Mouse (Mus musculus) stomach, postnatal 0 days (tissue): ENCODE data around the gene Sppl3. TPM values are rescaled to one million over a fixed set of nuclear protein-coding genes. Genes with fewer than 3 reads are reported as not detected.
A peak's percentile ranks its signal among the peaks of the same experiment; 100 is the strongest.

Experiments
- ATAC-seq: fragments of 200-750 bp; cut with Nextera tagmentation; 2 replicates; pipeline ENCODE4 v1.8.0; 2017; ENCODE audit not compliant: low FRiP score, low TSS enrichment
- DNase-seq: peaks from one replicate; pipeline ENCODE4 v3.0.0-alpha.2; 2016; ENCODE audit warnings: low spot score
- H3K27ac ChIP-seq: fragments of 300-500 bp; sonication (generic); replicated peaks from 2 replicates; pipeline ENCODE4 v1.5.1; 2014; ENCODE audit warnings: mild to moderate bottlenecking, control low read depth
- H3K27me3 ChIP-seq: fragments of 300-500 bp; sonication (generic); 2 replicates; pipeline ENCODE4 v1.6.1; 2014; ENCODE audit warnings: low read length; ENCODE audit not compliant: control insufficient read depth, insufficient read depth
- H3K36me3 ChIP-seq: fragments of 300-500 bp; sonication (generic); 2 replicates; pipeline ENCODE4 v1.6.1; 2014; ENCODE audit warnings: low read length, mixed read lengths; ENCODE audit not compliant: control insufficient read depth, insufficient read depth
- H3K4me1 ChIP-seq: fragments of 300-500 bp; sonication (generic); replicated peaks from 2 replicates; pipeline ENCODE4 v1.6.1; 2014; ENCODE audit warnings: antibody characterized with exemption; ENCODE audit not compliant: control insufficient read depth, insufficient read depth
- H3K4me2 ChIP-seq: fragments of 300-500 bp; sonication (generic); replicated peaks from 2 replicates; pipeline ENCODE4 v1.6.1; 2014; ENCODE audit warnings: low read depth, mild to moderate bottlenecking, control low read depth, moderate library complexity
- H3K4me3 ChIP-seq: fragments of 300-500 bp; sonication (generic); 2 replicates; pipeline ENCODE4 v1.5.1; 2014; ENCODE audit warnings: low read depth, low read length, control low read depth
- H3K9ac ChIP-seq: fragments of 300-500 bp; sonication (generic); 2 replicates; pipeline ENCODE4 v1.6.1; 2014; ENCODE audit warnings: mild to moderate bottlenecking, low read length, control low read depth, mixed read lengths
- H3K9me3 ChIP-seq: fragments of 300-500 bp; sonication (generic); 2 replicates; pipeline ENCODE4 v1.6.1; 2016; ENCODE audit warnings: low read length; ENCODE audit not compliant: control insufficient read depth
- CTCF ChIP-seq: IDR thresholded peaks from 2 replicates; pipeline ENCODE4 v1.5.1; 2016; ENCODE audit warnings: antibody characterized with exemption, low read depth, mild to moderate bottlenecking, moderate library complexity
- EP300 ChIP-seq: optimal IDR thresholded peaks from 2 replicates; pipeline ENCODE3; 2016; ENCODE audit warnings: antibody characterized with exemption
- WGBS: fragments of 180-500 bp; shearing (Covaris S2); extraction: QIAGEN DNeasy Blood & Tissue Kit; methylation state at CpG from one replicate; pipeline ENCODE4 v1.1.7; 2014; 5-methylcytosine and 5-hydroxymethylcytosine counted together
- polyA plus RNA-seq: library from polyadenylated mRNA; unstranded; fragments of >200 nt; fragmentation: Nextera tagmentation; extraction: Ambion mirVana; gene quantifications from 2 replicates; pipeline ENCODE4 v1.2.1, GENCODE M21; 2015

The Sppl3 gene
- polyA plus RNA-seq, 1 experiment from 2014 or later: 25.2 TPM

DNA sequence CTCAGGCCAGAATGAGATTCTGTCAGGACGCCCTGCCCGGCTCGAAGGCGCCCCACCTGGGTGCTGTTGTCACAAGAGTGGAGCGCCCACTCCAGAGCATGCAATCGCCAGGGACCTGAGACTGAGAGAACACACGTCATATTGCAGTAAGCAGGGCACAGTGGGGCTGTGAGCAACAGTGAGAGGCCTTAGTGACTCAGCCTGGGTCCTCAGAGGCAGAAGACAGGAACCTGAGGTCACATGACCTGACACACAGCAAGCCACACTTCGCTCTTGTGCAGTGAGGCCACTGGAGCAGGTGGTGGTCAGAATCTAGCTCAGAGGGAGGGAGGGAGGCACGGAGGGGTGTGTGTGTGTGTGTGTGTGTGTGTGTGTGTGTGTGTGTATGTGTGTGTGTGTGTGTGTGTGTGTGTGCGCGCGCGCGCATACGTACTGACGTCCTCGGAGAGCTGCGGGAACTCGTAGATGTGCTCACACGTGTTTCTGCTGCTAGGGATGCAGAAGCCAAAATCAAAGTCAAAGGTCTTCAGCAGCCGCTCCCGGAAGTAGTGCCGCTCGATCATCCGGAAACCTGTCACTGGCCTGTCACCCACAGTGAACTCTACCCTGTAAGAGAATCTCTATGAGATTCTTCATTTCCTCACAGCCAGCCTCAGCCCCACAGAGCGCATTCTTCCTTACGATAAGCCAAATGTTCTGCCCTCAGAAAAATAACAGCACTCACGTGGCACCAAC lies 115.8 kb downstream of the Sppl3 start:
- H3K27ac ChIP-seq: no peak overlapping the region
- H3K9me3 ChIP-seq: no peaks in the 10 kb centered on the region
- H3K4me2 ChIP-seq: no peak overlapping the region
- H3K4me3 ChIP-seq: no peak overlapping the region
- H3K9ac ChIP-seq: no peak overlapping the region
- H3K27me3 ChIP-seq: no peaks in the 10 kb centered on the region
- 86% methylated on average over 28 of the region's 28 CpGs for WGBS
- TF ChIP-seq EP300 (no peak), CTCF (no peak)
- H3K36me3 ChIP-seq: peaks cover 3% of the 10 kb centered on the region; the same call in 1 of the 2 replicates
- 0 out of 2 replicates have a peak, but pooled peaks cover 3% of the 10 kb centered on the region for H3K4me1 ChIP-seq
- DNase-seq (peak; percentile 55), ATAC-seq (peak; percentile 77)

- DNase-seq: no peak
- H3K9me3 ChIP-seq: no peaks in the 10 kb centered on the region
- H3K27ac ChIP-seq: no peak overlapping the region
- TF ChIP-seq CTCF (no peak), EP300 (no peak)
- no peak overlapping the region for H3K4me2 ChIP-seq
- no peak overlapping the region for H3K4me3 ChIP-seq
- no peak overlapping the region for H3K9ac ChIP-seq
- no peak for ATAC-seq
- 0 out of 2 replicates have a peak, but pooled peaks cover 3% of the 10 kb centered on the region for H3K4me1 ChIP-seq
- 92% methylated on average over 22 of the region's 22 CpGs for WGBS
- peaks cover 3% of the 10 kb centered on the region; the same call in 1 of the 2 replicates for H3K36me3 ChIP-seq
- H3K27me3 ChIP-seq: no peaks in the 10 kb centered on the region
Observed at GRCm38 (mm10) chr5:115127421-115128179, 116.7 kb downstream of the Sppl3 start.

- peaks cover 3% of the 10 kb centered on the region; the same call in 1 of the 2 replicates for H3K4me1 ChIP-seq
- TF ChIP-seq EP300 (no peak), CTCF (peak; percentile 19; the same call in 1 of the 2 replicates)
- H3K27ac ChIP-seq: no peak overlapping the region
- no peak overlapping the region for H3K4me3 ChIP-seq
- no peaks in the 10 kb centered on the region for H3K27me3 ChIP-seq
- no peak overlapping the region for H3K4me2 ChIP-seq
- H3K9ac ChIP-seq: no peak overlapping the region
- DNase-seq: no peak
- no peaks in the 10 kb centered on the region for H3K9me3 ChIP-seq
- no peak for ATAC-seq
- 80% methylated on average over 6 of the region's 6 CpGs for whole genome bisulfite sequencing
- H3K36me3 ChIP-seq: peaks cover 3% of the 10 kb centered on the region; the same call in 1 of the 2 replicates
Observed at GRCm38 (mm10) chr5:115129328-115129727, 118.4 kb downstream of the Sppl3 start.

- Histone ChIP-seq H3K9me3 (no peaks in the 10 kb centered on the region), H3K9ac (no peak overlapping the region), H3K27ac (no peak overlapping the region), H3K4me1 (no peaks in the 10 kb centered on the region; the same call in 1 of the 2 replicates), H3K27me3 (no peaks in the 10 kb centered on the region), H3K4me3 (no peak overlapping the region), H3K36me3 (0 out of 2 replicates have a peak, but pooled peaks cover 3% of the 10 kb centered on the region), H3K4me2 (no peak overlapping the region)
- no peak for TF ChIP-seq CTCF
- no peak for TF ChIP-seq EP300
- DNase-seq (no peak), ATAC-seq (no peak)
- WGBS: 91% methylated on average over 8 of the region's 8 CpGs
Observed at GRCm38 (mm10) chr5:115132465-115132864, 121.5 kb downstream of the Sppl3 start.

DNA sequence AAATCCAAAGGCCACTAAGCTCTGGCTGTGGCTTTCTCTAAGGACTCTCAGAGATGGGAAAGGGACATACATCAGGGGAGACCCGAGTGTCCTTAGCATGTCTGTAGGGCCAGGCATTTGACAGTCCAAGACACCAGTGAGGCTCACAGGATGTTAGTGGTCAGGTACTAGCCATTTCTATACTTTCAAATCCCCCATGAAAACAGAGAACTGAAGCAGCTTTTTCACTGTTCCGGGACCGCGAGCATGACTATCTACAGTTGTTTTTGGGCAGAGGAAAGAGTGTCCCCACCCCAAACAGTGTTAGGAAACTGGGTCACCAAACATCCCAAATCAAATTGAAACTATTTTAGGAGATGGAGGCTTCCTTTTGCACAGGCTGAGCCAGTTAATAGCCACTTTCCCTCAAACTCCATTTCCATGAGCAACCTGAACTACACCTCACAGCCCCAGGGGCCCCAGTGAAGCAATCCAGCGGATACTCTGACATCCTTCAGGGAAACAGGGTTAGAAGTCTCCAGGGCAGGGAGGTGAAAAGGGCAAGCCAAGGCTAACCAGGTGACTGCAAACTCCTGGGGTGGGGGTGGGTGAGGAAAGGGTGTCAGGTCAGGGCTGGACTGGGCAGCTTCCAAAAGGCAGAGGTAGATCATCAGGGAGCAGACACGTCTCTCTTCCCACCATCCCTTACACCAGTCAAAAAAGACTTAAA lies 122.6 kb downstream of the Sppl3 start:
- 0 out of 2 replicates have a peak, but pooled peaks cover 3% of the 10 kb centered on the region for H3K36me3 ChIP-seq
- no peaks in the 10 kb centered on the region for H3K9me3 ChIP-seq
- TF ChIP-seq CTCF: no peak
- no peak for TF ChIP-seq EP300
- peak overlapping the region; percentile 99 for H3K4me2 ChIP-seq
- H3K4me3 ChIP-seq: peak overlapping the region; percentile 92
- WGBS: 57% methylated on average over 6 of the region's 6 CpGs
- no peak for ATAC-seq
- no peaks in the 10 kb centered on the region; the same call in 1 of the 2 replicates for H3K4me1 ChIP-seq
- H3K9ac ChIP-seq: no peak overlapping the region
- H3K27me3 ChIP-seq: no peaks in the 10 kb centered on the region
- no peak overlapping the region for H3K27ac ChIP-seq
- no peak for DNase-seq
